Mouse (Mus musculus): ENCODE measurements around the gene Mettl1. TPM values are rescaled to one million over a fixed set of nuclear protein-coding genes. Genes with fewer than 3 reads are reported as not detected.

Gene Mettl1
- polyA plus RNA-seq, 1 experiment from 2014 or later, result 28.3 TPM

GRCm38 (mm10) chr10:127083292-127083914 is 42.2 kb downstream of the Mettl1 start:
- Histone ChIP-seq H3K27ac (ENCODE audit: low read length) (no peak overlapping the region), H3K4me3 (ENCODE audit: low read length) (no peak overlapping the region), H3K9ac (ENCODE audit: low read length) (no peak overlapping the region), H3K9me3 (replicated peaks; ENCODE audit: control insufficient read depth, low read length) (no peaks in the 10 kb centered on the region), H3K36me3 (ENCODE audit: control insufficient read depth, insufficient read depth) (no peaks in the 10 kb centered on the region), H3K27me3 (ENCODE audit: control insufficient read depth, insufficient read depth, low read length) (peaks cover 61% of the 10 kb centered on the region), H3K4me1 (ENCODE audit: control insufficient read depth, insufficient read depth, low read length) (peaks cover 12% of the 10 kb centered on the region), H3K4me2 (ENCODE audit: low read depth, low read length) (no peak overlapping the region)
- 35% methylated on average over 8 of the region's 8 CpGs for WGBS
- ATAC-seq (replicated peaks; ENCODE audit: extremely low read depth, insufficient read depth, low FRiP score), result no peak

- H3K4me2 ChIP-seq (ENCODE audit: low read depth, low read length), result no peak overlapping the region
- no peaks in the 10 kb centered on the region for H3K36me3 ChIP-seq (ENCODE audit: control insufficient read depth, insufficient read depth)
- H3K27ac ChIP-seq (ENCODE audit: low read length), result no peak overlapping the region
- H3K4me1 ChIP-seq (ENCODE audit: control insufficient read depth, insufficient read depth, low read length), result peaks cover 12% of the 10 kb centered on the region
- 42% methylated on average over 5 of the region's 5 CpGs for WGBS
- H3K9me3 ChIP-seq (replicated peaks; ENCODE audit: control insufficient read depth, low read length), result no peaks in the 10 kb centered on the region
- H3K4me3 ChIP-seq (ENCODE audit: low read length), result no peak overlapping the region
- ATAC-seq (replicated peaks; ENCODE audit: extremely low read depth, insufficient read depth, low FRiP score), result no peak
- no peak overlapping the region for H3K9ac ChIP-seq (ENCODE audit: low read length)
- peaks cover 56% of the 10 kb centered on the region for H3K27me3 ChIP-seq (ENCODE audit: control insufficient read depth, insufficient read depth, low read length)
Measured at GRCm38 (mm10) chr10:127083915-127084306, 42.7 kb downstream of the Mettl1 start.

GRCm38 (mm10) chr10:127085052-127085451 is 43.8 kb downstream of the Mettl1 start:
- Histone ChIP-seq H3K27me3 (ENCODE audit: control insufficient read depth, insufficient read depth, low read length) (peaks cover 56% of the 10 kb centered on the region), H3K9me3 (replicated peaks; ENCODE audit: control insufficient read depth, low read length) (no peaks in the 10 kb centered on the region), H3K4me3 (ENCODE audit: low read length) (no peak overlapping the region), H3K27ac (ENCODE audit: low read length) (no peak overlapping the region), H3K36me3 (ENCODE audit: control insufficient read depth, insufficient read depth) (no peaks in the 10 kb centered on the region), H3K4me1 (ENCODE audit: control insufficient read depth, insufficient read depth, low read length) (peaks cover 4% of the 10 kb centered on the region; the same call in 1 of the 2 replicates), H3K4me2 (ENCODE audit: low read depth, low read length) (no peak overlapping the region), H3K9ac (ENCODE audit: low read length) (no peak overlapping the region)
- no peak for ATAC-seq (replicated peaks; ENCODE audit: extremely low read depth, insufficient read depth, low FRiP score)
- 76% methylated on average over 9 of the region's 9 CpGs for WGBS

- Histone ChIP-seq H3K27me3 (ENCODE audit: control insufficient read depth, insufficient read depth, low read length) (peaks cover 56% of the 10 kb centered on the region), H3K36me3 (ENCODE audit: control insufficient read depth, insufficient read depth) (no peaks in the 10 kb centered on the region), H3K9ac (ENCODE audit: low read length) (no peak overlapping the region), H3K4me1 (ENCODE audit: control insufficient read depth, insufficient read depth, low read length) (peaks cover 3% of the 10 kb centered on the region; the same call in 1 of the 2 replicates), H3K27ac (ENCODE audit: low read length) (no peak overlapping the region), H3K4me3 (ENCODE audit: low read length) (no peak overlapping the region), H3K4me2 (ENCODE audit: low read depth, low read length) (no peak overlapping the region), H3K9me3 (replicated peaks; ENCODE audit: control insufficient read depth, low read length) (no peaks in the 10 kb centered on the region)
- ATAC-seq (replicated peaks; ENCODE audit: extremely low read depth, insufficient read depth, low FRiP score), result no peak
- WGBS, result 60% methylated on average over 6 of the region's 6 CpGs
Measured at GRCm38 (mm10) chr10:127085633-127086032, 44.4 kb downstream of the Mettl1 start.

- peaks cover under 1% of the 10 kb centered on the region for H3K36me3 ChIP-seq (ENCODE audit: control insufficient read depth, insufficient read depth)
- 15% methylated on average over 57 of the region's 57 CpGs for WGBS
- no peaks in the 10 kb centered on the region for H3K9me3 ChIP-seq (replicated peaks; ENCODE audit: control insufficient read depth, low read length)
- H3K27ac ChIP-seq (ENCODE audit: low read length), result no peak overlapping the region
- peaks cover 56% of the 10 kb centered on the region for H3K27me3 ChIP-seq (ENCODE audit: control insufficient read depth, insufficient read depth, low read length)
- H3K4me3 ChIP-seq (ENCODE audit: low read length), result peak overlapping the region; percentile 32
- ATAC-seq (replicated peaks; ENCODE audit: extremely low read depth, insufficient read depth, low FRiP score), result peak; percentile 20; the same call in 1 of the 2 replicates
- peaks cover 15% of the 10 kb centered on the region for H3K4me1 ChIP-seq (ENCODE audit: control insufficient read depth, insufficient read depth, low read length)
- no peak overlapping the region for H3K9ac ChIP-seq (ENCODE audit: low read length)
- peak overlapping the region; percentile 49 for H3K4me2 ChIP-seq (ENCODE audit: low read depth, low read length)
Measured at GRCm38 (mm10) chr10:127090560-127091411, 49.6 kb downstream of the Mettl1 start.

GRCm38 (mm10) chr10:127091507-127092396 is 50.5 kb downstream of the Mettl1 start:
- H3K4me2 ChIP-seq (ENCODE audit: low read depth, low read length), result peak overlapping the region; percentile 49
- peaks cover 15% of the 10 kb centered on the region for H3K4me1 ChIP-seq (ENCODE audit: control insufficient read depth, insufficient read depth, low read length)
- peaks cover 8% of the 10 kb centered on the region for H3K36me3 ChIP-seq (ENCODE audit: control insufficient read depth, insufficient read depth)
- H3K9ac ChIP-seq (ENCODE audit: low read length), result no peak overlapping the region
- H3K4me3 ChIP-seq (ENCODE audit: low read length), result peak overlapping the region; percentile 32
- no peak overlapping the region for H3K27ac ChIP-seq (ENCODE audit: low read length)
- H3K9me3 ChIP-seq (replicated peaks; ENCODE audit: control insufficient read depth, low read length), result no peaks in the 10 kb centered on the region
- peaks cover 56% of the 10 kb centered on the region for H3K27me3 ChIP-seq (ENCODE audit: control insufficient read depth, insufficient read depth, low read length)
- WGBS, result 10% methylated on average over 49 of the region's 51 CpGs
- ATAC-seq (replicated peaks; ENCODE audit: extremely low read depth, insufficient read depth, low FRiP score), result 0 out of 2 replicates have a peak, but pooled peaks have one; percentile 37

GRCm38 (mm10) chr10:127092742-127093141 is 51.5 kb downstream of the Mettl1 start:
- Histone ChIP-seq H3K9me3 (replicated peaks; ENCODE audit: control insufficient read depth, low read length) (no peaks in the 10 kb centered on the region), H3K4me1 (ENCODE audit: control insufficient read depth, insufficient read depth, low read length) (peaks cover 15% of the 10 kb centered on the region), H3K4me3 (ENCODE audit: low read length) (no peak overlapping the region), H3K9ac (ENCODE audit: low read length) (no peak overlapping the region), H3K36me3 (ENCODE audit: control insufficient read depth, insufficient read depth) (peaks cover 8% of the 10 kb centered on the region), H3K4me2 (ENCODE audit: low read depth, low read length) (no peak overlapping the region), H3K27ac (ENCODE audit: low read length) (no peak overlapping the region), H3K27me3 (ENCODE audit: control insufficient read depth, insufficient read depth, low read length) (peaks cover 51% of the 10 kb centered on the region)
- 61% methylated on average over 4 of the region's 4 CpGs for WGBS
- ATAC-seq (replicated peaks; ENCODE audit: extremely low read depth, insufficient read depth, low FRiP score), result no peak

- 24% methylated on average over 7 of the region's 7 CpGs for WGBS
- ATAC-seq (replicated peaks; ENCODE audit: extremely low read depth, insufficient read depth, low FRiP score), result 0 out of 2 replicates have a peak, but pooled peaks have one; percentile 18
- no peaks in the 10 kb centered on the region for H3K9me3 ChIP-seq (replicated peaks; ENCODE audit: control insufficient read depth, low read length)
- peaks cover 15% of the 10 kb centered on the region for H3K4me1 ChIP-seq (ENCODE audit: control insufficient read depth, insufficient read depth, low read length)
- H3K4me3 ChIP-seq (ENCODE audit: low read length), result no peak overlapping the region
- peaks cover 9% of the 10 kb centered on the region for H3K36me3 ChIP-seq (ENCODE audit: control insufficient read depth, insufficient read depth)
- H3K4me2 ChIP-seq (ENCODE audit: low read depth, low read length), result no peak overlapping the region
- no peak overlapping the region for H3K9ac ChIP-seq (ENCODE audit: low read length)
- H3K27ac ChIP-seq (ENCODE audit: low read length), result no peak overlapping the region
- peaks cover 43% of the 10 kb centered on the region for H3K27me3 ChIP-seq (ENCODE audit: control insufficient read depth, insufficient read depth, low read length)
Measured at GRCm38 (mm10) chr10:127094382-127094802, 53.2 kb downstream of the Mettl1 start.

Measured in heart, embryonic 16.5 days (tissue).